Mouse (Mus musculus) 416B (cell line): ENCODE data around the gene Camk2d.

Experiments used
- DNase-seq: peaks from one replicate; pipeline ENCODE4 v3.0.0; 2011; ENCODE audit warnings: low read depth

The Camk2d gene

DNA sequence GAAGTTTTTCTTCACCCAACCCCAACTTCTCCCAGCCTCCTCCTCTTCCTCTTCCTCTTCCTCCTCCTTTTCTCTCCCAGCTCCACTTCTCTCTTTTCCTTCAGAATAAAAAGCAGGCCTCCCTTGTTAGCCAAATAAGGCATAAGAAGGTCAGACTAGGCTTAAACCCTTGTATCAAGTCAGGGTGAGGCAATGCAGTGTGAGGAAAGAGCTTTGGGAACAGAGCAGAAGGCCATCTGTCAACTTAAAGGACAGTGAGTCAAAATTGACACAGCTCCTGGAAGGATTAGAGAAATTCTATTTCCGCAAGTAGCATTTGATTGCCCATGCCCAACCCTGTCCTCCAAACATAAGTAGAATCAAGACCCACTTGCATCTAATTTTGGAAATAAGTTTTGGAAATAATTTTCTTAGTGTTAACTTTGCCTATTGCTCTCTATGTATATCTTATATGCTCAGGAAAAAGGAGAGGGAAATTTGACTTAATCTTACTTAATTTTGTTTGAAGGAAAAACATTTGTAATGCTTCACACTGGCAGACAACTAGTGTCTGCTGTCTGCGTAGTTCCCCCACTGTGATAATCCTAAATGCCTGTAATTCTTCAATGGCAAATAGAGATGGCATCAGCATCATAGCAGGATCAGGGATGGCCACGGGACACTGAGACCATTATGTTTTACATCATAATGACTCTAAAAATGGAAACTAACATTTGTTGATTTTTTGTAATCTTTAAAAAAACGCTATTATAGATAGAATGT lies 16.8 kb downstream of the Camk2d start:
- no peak for DNase-seq

DNA sequence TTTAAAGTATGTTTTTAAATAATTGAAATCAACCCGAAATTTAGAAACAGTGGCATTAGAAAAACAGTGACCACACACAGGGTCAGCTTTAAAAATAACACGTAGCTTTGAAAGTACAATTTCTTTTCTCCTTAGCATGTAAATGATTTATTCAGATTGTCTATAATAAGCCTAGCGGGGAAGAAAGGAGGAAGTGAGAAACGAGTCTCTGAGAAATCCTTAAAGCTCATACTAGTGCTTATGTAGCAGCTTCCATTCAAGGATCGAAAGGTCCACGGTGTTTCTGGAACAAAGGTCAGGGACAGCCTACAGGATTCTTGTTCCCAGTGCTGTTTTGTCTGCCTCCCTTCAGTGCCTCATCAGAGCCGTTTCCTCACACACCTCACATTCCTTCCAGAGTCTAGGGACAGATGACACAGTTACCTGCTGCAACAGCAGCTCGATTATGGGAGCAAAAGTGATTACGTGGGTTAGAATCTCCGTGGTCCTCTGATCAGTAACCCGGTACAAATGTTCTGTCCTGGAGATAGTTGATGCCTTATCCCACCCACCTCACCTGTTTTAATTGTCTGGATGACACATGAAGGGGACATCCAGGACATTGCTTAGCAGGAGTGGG lies 17.5 kb downstream of the Camk2d start:
- DNase-seq = no peak

DNA sequence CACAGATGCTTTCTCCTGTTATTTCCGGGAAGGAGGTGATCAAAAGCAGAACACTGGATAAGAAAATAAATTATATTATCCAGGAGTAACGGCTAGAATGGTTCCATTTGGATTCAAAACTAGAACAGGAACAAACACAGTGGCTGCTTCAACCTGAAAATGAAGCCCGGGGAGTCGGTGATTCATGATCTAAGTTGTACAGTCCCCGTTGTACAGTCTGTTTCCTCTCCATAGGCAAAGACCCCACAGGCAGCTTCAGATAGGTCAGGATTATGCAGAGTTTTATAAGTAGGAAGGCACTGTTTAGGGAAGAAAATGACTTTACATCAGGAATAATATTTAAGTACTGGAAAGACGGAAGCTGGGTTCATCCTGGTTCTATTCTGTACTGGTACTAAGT lies 19.2 kb downstream of the Camk2d start:
- no peak for DNase-seq

DNA sequence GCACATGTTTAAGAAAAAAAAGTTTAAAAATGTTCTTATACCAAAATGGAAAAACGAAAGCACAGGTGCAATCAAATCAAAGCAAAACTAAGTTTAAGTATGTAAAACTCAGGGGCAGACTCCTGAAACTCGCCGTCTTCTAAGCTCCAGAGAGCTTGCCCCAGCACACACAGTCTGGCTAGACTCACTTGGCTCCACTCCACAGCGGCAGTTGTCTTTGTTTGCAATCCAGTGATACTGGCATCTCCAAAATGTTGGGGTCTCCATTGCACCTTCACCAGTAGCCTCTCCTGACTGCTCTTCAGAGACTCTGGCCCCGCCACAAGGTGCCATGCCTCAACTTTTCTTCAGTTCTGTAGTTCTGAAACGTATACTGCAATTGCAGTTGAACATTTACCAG lies 24.1 kb downstream of the Camk2d start:
- DNase-seq = no peak

DNA sequence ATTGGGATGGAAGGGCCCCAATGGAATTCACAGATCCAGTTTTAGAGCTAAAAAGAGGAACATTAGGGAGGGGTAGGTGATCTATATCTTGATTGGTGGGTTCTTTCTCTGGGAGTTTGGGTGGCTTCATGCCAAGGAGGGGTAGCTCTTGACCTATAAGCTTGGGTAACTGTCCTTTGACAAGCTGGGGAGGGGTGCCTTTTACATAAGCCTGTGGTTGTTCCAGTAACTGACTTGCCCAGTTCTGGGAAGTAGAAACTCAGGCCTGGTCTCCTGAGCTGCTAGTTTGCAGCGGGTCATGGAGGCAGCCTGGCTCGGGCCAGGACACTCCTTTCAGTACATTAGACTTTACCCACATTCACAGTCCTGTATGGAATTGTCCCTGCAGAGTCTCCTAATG lies 26.4 kb downstream of the Camk2d start:
- no peak for DNase-seq

DNA sequence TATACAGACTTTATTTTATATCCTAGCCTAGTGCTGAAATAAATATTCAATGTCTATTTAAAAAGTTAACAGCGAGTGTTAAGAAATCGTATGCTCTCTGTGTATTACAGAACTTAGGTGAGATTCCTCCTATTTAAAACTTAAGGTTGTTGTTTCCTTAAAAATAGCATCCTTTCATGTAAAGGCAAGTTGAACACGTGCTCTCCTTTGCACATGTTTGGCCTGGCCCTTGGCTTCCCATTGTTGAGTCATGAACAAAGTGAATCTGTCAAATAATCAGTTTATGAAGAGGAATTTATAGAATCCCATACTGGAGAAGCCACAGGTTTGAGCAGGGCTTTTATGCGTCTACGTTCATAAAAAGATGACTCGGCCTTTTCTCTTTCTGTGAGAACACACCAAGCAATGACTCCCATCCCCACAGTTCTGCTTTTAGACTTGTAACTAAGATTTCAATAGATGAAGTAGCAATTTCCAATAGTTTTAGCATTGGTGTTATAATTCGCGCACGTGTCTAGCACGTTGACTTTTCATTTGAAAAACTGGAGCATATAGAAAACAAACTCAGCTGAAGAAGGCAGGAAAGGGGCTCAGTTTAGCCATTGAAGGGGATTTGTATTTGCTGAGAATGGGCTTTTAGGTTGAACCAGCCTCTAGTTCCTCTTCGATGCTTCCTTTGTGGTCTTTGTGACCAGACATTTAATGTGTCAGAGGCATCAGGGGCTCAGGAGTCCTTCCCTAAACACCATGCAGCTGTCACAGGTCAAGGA lies 29.1 kb downstream of the Camk2d start:
- no peak for DNase-seq

DNA sequence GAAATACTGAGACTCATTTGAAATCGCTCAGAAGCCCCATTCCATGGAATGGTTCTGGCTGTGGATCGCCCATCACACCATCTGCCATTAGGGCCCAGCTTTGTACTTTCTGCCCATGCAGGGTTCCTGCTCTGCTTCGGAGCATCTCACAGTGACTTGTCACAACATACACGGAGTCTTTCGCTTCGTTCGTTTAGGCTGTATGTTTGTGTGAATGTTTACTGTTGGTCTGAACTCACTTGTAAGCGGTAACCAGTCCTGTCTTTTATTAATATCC lies 29.6 kb downstream of the Camk2d start:
- DNase-seq = no peak

DNA sequence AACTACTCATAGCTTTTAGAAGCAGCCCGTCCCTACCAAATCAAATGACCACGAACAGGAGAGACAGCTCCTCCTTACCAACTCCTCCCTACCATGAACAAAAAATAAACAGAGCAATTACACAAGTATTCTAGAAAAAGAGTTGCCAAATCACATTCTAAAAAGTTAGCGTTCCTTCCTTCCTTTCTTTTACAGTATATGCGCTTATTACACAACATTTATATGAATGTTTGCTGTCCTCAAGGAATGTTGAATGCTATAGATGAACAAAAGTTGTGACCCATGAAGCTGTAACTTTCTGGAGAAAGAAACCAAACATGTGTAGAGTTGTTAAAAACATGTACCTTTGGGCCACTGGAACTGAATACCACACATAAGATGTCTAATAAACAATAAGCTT lies 31.9 kb downstream of the Camk2d start:
- DNase-seq = no peak

DNA sequence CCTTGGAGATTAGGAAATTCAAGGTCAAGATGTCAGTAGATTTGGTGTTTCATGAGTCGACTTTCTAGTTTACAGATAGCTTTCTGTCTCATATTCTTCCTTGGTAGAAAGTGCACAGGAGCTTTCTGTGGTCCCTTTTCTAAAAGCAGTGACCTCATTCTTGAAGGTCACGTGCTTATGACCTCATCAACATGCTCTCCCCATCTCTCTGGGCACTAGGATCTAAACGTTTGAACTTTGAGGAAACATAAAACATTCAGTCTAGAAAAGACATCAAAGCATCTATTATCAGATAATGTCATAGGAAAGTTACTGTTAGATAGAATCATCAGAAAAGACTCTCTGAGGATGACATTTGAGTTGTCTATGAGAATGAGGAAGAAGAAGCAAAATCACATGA lies 32.3 kb downstream of the Camk2d start:
- DNase-seq = no peak

DNA sequence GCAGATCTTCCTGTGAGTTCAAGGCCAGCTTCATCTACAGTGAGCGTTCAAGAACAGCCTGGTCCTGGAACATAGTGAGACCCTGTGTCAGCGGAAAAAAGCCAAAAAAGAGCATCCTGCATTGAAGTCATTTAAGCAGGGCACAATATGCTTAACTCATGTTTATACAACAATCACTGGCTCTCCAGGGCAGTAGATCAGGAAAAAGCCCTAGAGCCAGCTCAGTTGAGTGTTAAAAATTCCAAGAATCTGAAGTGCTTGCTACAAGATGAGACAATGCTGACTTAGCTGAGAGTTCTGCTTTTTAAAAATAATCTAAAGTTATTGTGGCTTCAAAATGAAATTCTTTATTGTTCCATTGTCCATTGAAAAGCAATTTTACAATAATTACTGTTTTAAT lies 32.9 kb downstream of the Camk2d start:
- no peak for DNase-seq

DNA sequence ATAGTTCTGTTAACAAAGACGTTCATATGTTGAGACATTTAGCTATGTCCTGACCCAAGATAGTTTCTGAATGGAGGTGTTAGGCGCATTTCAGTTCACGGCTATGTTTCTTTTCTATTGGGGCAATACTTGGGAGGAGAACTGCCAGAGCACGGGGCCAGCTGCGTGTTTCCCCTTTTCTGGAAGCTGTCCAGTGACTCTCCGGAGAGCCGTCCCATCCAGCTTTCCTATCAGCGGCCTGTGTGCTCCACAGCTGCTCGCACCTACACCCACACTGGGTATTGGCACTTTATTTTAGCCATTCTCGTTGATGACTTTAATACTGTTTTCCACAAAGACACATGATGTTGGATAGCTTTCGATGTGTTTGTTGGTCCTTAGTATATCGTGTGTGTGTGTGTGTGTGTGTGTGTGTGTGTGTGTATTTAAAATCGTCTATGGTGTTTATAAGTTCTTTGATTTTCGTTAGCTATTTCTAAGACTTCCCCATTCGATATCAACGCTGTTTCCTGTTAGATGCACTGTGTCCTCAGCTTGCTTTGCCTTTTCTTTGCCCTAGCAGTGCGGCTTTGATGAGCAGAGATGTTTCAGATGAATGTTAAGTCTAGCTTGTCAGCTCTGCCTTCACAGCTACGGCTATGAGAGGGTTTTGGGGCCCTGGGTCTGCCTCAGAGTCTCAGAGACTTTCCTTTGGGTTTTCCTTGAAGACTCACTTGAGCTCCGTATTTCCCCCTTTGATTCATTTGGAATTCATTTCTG lies 34.2 kb downstream of the Camk2d start:
- DNase-seq = no peak

DNA sequence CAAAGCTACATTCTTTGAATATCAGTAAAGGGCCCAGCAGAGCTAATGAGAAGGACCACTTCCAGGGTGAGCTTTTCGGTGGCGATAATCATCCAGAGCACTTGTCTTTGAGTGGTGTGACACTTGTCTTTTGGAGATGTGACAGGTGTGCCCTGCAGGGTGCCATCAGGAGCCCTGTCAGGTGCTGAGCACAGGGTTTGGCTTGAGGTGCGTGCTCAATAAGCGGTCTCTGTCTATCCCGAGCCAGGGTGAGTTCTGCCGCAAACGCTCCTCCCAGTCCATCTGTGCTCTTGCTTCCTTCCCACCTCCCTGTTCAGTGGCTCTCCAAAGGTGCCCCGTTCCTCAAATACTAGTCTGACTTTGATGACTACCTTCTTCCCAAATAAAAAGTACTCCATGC lies 35.5 kb downstream of the Camk2d start:
- no peak for DNase-seq

DNA sequence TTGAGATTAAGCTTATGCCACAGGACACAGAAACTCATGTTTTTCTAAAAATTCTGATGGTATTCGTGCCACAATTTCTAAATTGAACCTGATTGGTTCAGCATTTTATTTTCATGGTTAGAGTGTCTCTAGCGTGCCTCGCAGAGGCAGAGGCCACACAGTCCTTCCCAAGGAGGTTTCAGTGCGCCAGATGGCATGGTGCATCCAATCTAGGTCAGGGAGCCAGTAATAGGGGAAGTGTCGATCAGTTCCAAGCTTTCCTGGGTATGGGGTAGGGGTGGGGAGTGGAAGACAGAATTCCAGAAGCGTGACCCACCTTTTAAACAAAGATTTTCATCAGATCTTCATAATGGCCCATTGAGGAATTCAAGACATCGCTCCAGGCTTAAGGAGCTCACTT lies 36.5 kb downstream of the Camk2d start:
- no peak for DNase-seq

DNA sequence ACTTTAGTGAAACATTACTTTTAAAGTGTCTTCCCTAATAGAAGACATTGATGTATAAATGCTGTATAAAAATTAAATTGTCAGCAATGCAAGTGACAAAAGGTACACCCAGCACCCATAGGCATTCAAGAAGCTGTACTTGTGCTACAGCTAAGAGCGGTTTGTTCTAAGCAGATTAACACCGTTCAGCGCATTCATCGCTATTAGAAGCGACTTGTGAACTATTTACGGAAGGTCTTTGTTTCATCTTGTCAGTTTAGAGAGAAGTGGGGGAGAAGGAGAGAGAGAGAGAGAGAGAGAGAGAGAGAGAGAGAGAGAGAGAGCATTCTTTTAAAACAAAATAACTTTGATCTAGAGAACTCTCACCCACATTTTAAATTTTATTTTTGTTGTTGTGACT lies 38.1 kb downstream of the Camk2d start:
- no peak for DNase-seq

DNA sequence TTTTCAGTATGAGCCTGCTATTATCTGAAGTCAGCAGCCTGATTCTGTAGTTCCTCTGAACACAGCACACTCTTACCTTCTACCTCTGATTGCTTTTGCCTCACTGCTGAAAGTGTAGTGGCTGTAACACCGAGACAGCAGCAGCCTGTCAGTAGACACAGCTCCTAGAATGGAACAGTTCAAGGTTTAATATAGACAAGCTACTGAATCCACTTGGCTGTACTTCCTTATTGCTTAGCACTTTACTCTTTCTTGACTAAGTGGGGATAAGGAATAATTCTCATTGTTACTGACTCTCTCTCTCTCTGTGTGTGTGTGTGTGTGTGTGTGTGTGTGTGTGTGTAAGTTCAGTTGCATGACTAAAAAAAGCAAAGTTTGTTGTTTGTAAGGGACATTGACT lies 42.2 kb downstream of the Camk2d start:
- no peak for DNase-seq

DNA sequence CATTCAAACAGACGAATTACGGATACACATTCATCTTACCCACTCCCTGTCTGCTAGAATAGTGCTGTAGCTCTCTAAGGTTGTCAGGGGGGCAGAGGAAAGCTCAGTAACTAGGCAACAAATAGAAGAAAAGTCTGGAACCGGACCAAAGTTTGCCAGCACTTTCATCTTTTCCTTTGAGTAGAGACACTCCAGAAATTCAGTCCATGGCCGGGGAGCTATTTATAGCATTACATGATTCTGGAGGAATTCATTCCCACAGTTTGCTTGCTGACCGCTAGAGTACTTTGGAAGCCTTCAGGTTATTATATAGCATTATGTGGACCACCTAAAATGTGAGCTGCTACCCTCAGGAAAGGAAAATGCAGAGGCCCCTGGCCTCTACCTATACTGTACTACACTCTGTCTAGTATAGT lies 43.0 kb downstream of the Camk2d start:
- DNase-seq = no peak

DNA sequence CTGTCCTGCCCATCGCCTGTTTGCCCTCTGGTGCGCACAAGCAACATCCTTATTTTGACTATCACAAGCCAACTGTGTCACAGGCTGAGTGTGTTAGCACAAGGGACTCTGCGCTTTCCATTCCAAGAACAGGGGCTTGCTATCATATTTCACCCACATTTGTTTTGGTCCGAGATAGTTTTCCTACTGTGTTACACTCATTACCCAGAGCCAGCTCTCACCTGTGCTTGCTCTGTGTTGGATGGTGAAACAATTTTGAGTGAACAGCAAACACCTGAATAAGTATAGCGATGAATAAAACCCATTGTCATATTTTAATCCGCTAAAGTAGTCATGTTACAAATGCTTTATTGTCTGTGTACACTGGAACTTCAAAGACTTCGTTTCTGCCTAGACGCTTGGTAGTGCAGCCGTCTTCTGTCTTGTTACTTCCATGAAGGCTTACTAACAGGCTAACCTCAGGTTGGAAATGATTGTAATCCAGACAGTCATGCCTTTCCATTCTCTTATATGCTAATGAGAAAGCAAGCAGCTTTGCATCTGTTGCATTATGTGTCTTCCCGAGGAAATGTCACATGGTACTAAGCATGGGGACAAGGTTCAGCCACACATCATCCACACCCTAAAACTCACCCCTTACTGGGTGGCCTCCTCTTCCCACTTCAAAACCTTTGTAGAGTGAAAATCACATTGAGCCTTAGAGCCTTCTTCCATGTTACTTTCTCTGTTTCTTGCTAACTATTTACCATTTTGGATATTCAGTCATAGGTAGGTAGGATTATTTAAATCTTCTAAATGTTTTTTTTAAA lies 44.5 kb downstream of the Camk2d start:
- DNase-seq = no peak

DNA sequence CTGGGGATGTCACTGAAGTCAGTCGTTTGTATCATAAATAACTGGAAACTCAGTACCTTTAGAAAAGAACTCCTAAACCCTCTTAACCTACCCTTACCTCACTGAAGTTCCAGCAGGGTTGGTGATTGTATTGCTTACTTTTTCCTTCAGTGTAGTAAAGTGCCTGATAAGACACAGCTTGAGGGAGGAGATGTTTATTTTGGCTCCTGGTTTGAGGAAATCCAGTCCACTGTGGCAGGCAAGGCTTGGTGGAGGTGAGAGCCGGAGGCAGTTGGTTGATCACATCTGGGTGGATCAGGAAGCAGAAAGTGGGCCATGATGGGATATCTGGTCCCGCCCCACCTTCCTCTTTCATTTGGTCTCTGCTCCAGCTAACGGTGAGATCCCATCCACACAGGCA lies 45.3 kb downstream of the Camk2d start:
- DNase-seq = no peak

DNA sequence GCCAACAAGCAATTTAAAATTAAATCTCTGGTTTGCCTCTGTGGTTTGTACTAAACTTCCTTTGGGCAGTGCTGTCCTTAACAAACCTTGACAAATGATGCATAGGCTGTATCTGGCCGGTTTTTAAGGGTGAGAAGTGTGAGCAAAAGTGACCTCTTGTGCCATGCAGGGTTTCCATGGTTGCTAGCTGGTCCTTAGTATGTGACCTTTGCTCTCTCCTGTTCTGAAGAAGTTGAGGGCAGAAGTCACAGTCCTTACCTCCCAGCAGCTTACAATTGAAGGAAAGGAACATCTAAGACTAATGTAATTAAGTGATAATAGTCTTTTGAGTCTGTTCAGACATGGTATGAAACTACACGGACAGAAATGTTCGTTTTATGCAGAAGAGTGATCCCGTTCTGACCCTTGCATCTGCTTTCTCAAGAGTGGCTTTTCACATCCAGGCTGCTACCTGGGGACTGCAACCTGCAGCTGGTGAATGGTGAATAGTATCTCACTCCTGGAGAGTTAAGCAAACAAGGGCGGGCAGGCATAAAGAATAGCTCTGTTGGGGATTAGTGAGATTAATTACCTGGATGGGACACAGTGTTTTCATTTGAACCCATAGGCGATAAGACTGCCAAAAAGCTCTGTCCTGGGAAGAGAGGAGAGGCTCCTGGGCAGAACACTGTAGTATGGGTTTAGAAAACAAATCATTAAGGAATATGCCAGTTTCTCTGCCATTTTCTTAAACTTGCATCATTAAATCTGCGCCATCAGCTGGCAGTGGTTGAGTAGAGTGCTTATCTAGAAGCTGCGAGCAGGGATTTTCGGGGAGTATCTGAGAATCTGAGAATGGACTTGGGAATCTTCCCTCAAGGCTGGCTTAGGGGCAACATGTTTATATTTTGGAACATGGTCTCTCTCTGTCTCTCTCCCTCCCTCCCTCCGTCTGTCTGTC lies 47.2 kb downstream of the Camk2d start:
- no peak for DNase-seq

DNA sequence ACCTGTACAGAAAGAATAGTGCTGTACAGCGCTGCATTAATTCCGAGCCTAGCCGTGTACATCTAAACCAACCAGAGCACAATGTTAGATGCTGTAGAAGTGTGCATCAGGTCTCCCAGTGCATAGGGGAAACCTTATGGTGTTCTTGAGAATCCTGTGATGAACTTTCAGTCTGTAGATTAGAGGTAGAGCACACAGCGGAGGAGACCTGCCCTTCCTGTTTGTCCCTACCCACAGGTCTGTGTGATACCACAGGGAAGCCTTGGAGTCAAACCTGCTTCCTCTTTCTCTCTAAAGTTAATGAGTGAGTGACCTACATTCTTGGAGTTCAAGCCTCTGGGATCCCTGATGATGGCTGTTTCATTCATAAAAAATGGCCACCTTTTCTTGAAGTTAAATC lies 54.2 kb downstream of the Camk2d start:
- DNase-seq = no peak

DNA sequence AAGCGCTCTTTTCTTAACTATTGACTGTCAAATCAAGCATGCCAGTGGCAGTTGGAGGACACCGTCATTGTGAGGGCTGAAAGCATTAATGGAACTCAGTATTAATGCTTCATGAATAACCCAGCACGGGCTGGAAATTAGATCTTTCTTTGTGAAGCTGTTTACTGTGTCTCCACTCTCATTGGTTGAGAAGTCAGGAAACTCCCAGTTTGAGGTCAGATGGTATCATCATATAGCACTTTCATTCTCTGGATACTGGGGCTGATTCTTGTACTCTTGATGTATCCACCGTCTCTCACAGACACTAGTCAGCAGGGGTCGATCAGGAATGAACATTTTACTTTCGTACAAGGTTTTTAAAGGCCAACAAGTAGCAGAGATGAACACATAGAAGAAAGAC lies 54.6 kb downstream of the Camk2d start:
- DNase-seq = no peak
